Mouse (Mus musculus): ENCODE data around the gene Nrl. TPM values are rescaled to one million over a fixed set of nuclear protein-coding genes. Genes with fewer than 3 reads are reported as not detected.
A peak's percentile ranks its signal among the peaks of the same experiment; 100 is the strongest.

The Nrl gene
- polyA plus RNA-seq, 1 experiment from 2014 or later = not detected

DNA sequence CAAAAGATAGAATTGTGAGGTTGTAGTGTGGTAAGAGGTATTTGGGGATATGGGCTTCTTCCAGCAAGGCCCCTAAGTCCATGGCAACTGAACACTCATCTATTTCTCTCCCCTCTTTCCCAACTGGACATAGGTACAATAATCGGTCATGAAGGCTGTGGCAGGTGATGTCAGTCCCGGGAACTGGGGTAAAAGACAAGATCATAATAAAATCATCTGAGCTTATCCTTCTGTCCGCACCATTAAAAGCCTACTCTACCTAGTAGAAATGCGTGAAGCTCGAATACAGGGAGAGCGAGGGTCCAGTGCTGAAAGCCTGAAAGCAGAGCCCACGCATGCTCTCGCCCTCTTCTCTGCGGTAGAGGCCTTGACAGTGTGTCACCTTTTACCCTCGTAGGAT, 45.2 kb downstream of the Nrl start:
- H3K27ac ChIP-seq (replicated peaks; ENCODE audit: low read depth, low read length) = no peak overlapping the region
- no peak overlapping the region for H3K4me2 ChIP-seq (ENCODE audit: low read length)
- ATAC-seq (ENCODE audit: low FRiP score, low TSS enrichment) (no peak), DNase-seq (no peak)
- H3K4me1 ChIP-seq (ENCODE audit: control insufficient read depth, insufficient read depth, low read length) = no peaks in the 10 kb centered on the region
- no peak overlapping the region for H3K9ac ChIP-seq (replicated peaks; ENCODE audit: low read length)
- no peaks in the 10 kb centered on the region for H3K27me3 ChIP-seq (ENCODE audit: control insufficient read depth, insufficient read depth, low read length)
- no peak overlapping the region for H3K4me3 ChIP-seq (replicated peaks; ENCODE audit: low read depth, low read length)
- WGBS = 96% methylated on average over 10 of the region's 10 CpGs
- H3K36me3 ChIP-seq (ENCODE audit: control insufficient read depth, insufficient read depth, low read length) = no peaks in the 10 kb centered on the region
- H3K9me3 ChIP-seq (ENCODE audit: control insufficient read depth, low read length) = no peaks in the 10 kb centered on the region

- H3K36me3 ChIP-seq (ENCODE audit: control insufficient read depth, insufficient read depth, low read length) = no peaks in the 10 kb centered on the region
- ATAC-seq (ENCODE audit: low FRiP score, low TSS enrichment) (peak; percentile 74), DNase-seq (peak; percentile 86)
- H3K27ac ChIP-seq (replicated peaks; ENCODE audit: low read depth, low read length) = peak within 1 kb of the TSS; percentile 22; the same call in 1 of the 2 replicates
- peak within 1 kb of the TSS; percentile 60 for H3K9ac ChIP-seq (replicated peaks; ENCODE audit: low read length)
- no peaks in the 10 kb centered on the region for H3K9me3 ChIP-seq (ENCODE audit: control insufficient read depth, low read length)
- peak within 1 kb of the TSS; percentile 64 for H3K4me2 ChIP-seq (ENCODE audit: low read length)
- H3K4me1 ChIP-seq (ENCODE audit: control insufficient read depth, insufficient read depth, low read length) = no peaks in the 10 kb centered on the region
- 2% methylated on average over 38 of the region's 38 CpGs for WGBS
- peak within 1 kb of the TSS; percentile 51 for H3K4me3 ChIP-seq (replicated peaks; ENCODE audit: low read depth, low read length)
- H3K27me3 ChIP-seq (ENCODE audit: control insufficient read depth, insufficient read depth, low read length) = no peaks in the 10 kb centered on the region
Observed at GRCm38 (mm10) chr14:55478651-55479599, 45.9 kb downstream of the Nrl start, which contains the start of gene Dhrs4. Dhrs4 (plus strand) TSS chr14:55478758.

DNA sequence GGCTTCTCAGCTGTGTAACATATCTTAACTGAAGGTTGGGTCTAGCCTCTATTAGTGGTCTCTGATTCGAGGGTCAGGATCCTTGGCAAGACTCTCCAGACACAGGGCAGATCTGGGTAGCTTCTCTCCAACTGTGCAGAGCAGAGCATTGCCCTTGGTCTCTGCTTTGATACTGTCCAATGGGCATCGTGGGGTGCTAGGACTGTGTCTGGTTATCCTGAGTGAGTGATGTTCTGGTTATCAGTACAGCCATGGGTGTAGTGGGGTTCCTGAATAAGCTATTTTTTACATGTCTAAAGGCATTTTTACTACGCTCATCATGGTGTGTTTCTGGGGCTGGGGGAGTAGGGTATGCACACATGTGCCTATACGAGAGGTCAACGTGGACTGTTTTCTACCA, 47.0 kb downstream of the Nrl start:
- DNase-seq (no peak), ATAC-seq (ENCODE audit: low FRiP score, low TSS enrichment) (no peak)
- no peak overlapping the region for H3K27ac ChIP-seq (replicated peaks; ENCODE audit: low read depth, low read length)
- no peak overlapping the region for H3K4me2 ChIP-seq (ENCODE audit: low read length)
- no peaks in the 10 kb centered on the region for H3K9me3 ChIP-seq (ENCODE audit: control insufficient read depth, low read length)
- H3K4me1 ChIP-seq (ENCODE audit: control insufficient read depth, insufficient read depth, low read length) = no peaks in the 10 kb centered on the region
- H3K27me3 ChIP-seq (ENCODE audit: control insufficient read depth, insufficient read depth, low read length) = no peaks in the 10 kb centered on the region
- no peak overlapping the region for H3K4me3 ChIP-seq (replicated peaks; ENCODE audit: low read depth, low read length)
- 94% methylated on average over 5 of the region's 5 CpGs for WGBS
- no peak overlapping the region for H3K9ac ChIP-seq (replicated peaks; ENCODE audit: low read length)
- no peaks in the 10 kb centered on the region for H3K36me3 ChIP-seq (ENCODE audit: control insufficient read depth, insufficient read depth, low read length)

GRCm38 (mm10) chr14:55477421-55477820, 47.4 kb downstream of the Nrl start:
- no peaks in the 10 kb centered on the region for H3K9me3 ChIP-seq (ENCODE audit: control insufficient read depth, low read length)
- H3K27me3 ChIP-seq (ENCODE audit: control insufficient read depth, insufficient read depth, low read length) = no peaks in the 10 kb centered on the region
- H3K4me1 ChIP-seq (ENCODE audit: control insufficient read depth, insufficient read depth, low read length) = no peaks in the 10 kb centered on the region
- no peak overlapping the region for H3K9ac ChIP-seq (replicated peaks; ENCODE audit: low read length)
- ATAC-seq (ENCODE audit: low FRiP score, low TSS enrichment) = no peak
- H3K4me2 ChIP-seq (ENCODE audit: low read length) = no peak overlapping the region
- DNase-seq = no peak
- no peak overlapping the region for H3K4me3 ChIP-seq (replicated peaks; ENCODE audit: low read depth, low read length)
- no peak overlapping the region for H3K27ac ChIP-seq (replicated peaks; ENCODE audit: low read depth, low read length)
- H3K36me3 ChIP-seq (ENCODE audit: control insufficient read depth, insufficient read depth, low read length) = no peaks in the 10 kb centered on the region
- WGBS = 97% methylated on average over 1 of the region's 1 CpGs

GRCm38 (mm10) chr14:55475654-55476053, 49.1 kb downstream of the Nrl start:
- Histone ChIP-seq H3K9ac (replicated peaks; ENCODE audit: low read length) (no peak overlapping the region), H3K36me3 (ENCODE audit: control insufficient read depth, insufficient read depth, low read length) (no peaks in the 10 kb centered on the region), H3K9me3 (ENCODE audit: control insufficient read depth, low read length) (no peaks in the 10 kb centered on the region), H3K27ac (replicated peaks; ENCODE audit: low read depth, low read length) (no peak overlapping the region), H3K4me2 (ENCODE audit: low read length) (no peak overlapping the region), H3K4me1 (ENCODE audit: control insufficient read depth, insufficient read depth, low read length) (no peaks in the 10 kb centered on the region), H3K4me3 (replicated peaks; ENCODE audit: low read depth, low read length) (no peak overlapping the region), H3K27me3 (ENCODE audit: control insufficient read depth, insufficient read depth, low read length) (no peaks in the 10 kb centered on the region)
- ATAC-seq (ENCODE audit: low FRiP score, low TSS enrichment) = no peak
- 46% methylated on average over 2 of the region's 2 CpGs for WGBS
- DNase-seq = no peak

DNA sequence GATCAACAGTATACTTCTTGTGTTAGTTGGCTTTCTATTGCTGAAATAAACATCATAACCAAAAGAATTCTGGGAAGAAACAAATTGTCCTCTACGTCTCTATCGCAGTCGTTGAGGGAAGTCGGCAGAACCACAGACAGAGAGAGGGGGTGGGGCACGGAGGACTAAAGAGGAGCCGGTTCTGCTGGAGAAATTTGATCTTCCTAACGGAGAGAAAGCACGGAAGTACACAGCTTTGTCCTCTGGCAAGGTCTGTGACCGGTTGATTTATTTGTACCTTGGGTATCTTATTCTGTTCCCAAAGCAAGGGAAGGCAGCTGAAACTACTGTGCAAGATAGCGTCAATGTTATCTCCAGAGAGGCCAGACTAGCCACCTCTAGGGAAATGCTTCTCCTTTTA, 54.0 kb downstream of the Nrl start:
- no peaks in the 10 kb centered on the region for H3K4me1 ChIP-seq (ENCODE audit: control insufficient read depth, insufficient read depth, low read length)
- no peaks in the 10 kb centered on the region for H3K27me3 ChIP-seq (ENCODE audit: control insufficient read depth, insufficient read depth, low read length)
- H3K27ac ChIP-seq (replicated peaks; ENCODE audit: low read depth, low read length) = no peak overlapping the region
- DNase-seq (no peak), ATAC-seq (ENCODE audit: low FRiP score, low TSS enrichment) (no peak)
- no peaks in the 10 kb centered on the region for H3K36me3 ChIP-seq (ENCODE audit: control insufficient read depth, insufficient read depth, low read length)
- H3K4me3 ChIP-seq (replicated peaks; ENCODE audit: low read depth, low read length) = no peak overlapping the region
- no peak overlapping the region for H3K4me2 ChIP-seq (ENCODE audit: low read length)
- 13% methylated on average over 10 of the region's 10 CpGs for WGBS
- no peaks in the 10 kb centered on the region for H3K9me3 ChIP-seq (ENCODE audit: control insufficient read depth, low read length)
- H3K9ac ChIP-seq (replicated peaks; ENCODE audit: low read length) = no peak overlapping the region

DNA sequence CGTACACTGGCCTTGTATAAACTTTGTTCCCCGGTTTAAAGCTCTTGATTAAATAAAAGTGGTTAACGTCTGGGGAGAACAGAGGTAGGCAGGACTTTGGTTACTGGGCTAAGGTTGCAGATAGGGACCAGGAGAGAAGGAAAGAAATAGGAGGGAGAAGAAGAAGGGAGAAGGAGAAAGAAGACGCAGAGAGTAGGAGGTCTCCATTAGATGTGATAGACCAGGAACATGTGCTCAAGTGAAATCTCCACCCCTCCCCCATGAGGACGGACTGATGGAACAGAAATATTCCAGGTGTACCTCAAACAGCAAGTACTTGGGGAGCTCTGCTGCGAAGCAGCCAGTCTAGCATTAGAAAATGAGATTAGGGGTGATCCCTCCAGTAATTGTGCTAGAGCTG, 55.0 kb downstream of the Nrl start:
- DNase-seq (no peak), ATAC-seq (ENCODE audit: low FRiP score, low TSS enrichment) (no peak)
- H3K27me3 ChIP-seq (ENCODE audit: control insufficient read depth, insufficient read depth, low read length) = no peaks in the 10 kb centered on the region
- H3K27ac ChIP-seq (replicated peaks; ENCODE audit: low read depth, low read length) = no peak overlapping the region
- H3K4me1 ChIP-seq (ENCODE audit: control insufficient read depth, insufficient read depth, low read length) = no peaks in the 10 kb centered on the region
- no peaks in the 10 kb centered on the region for H3K36me3 ChIP-seq (ENCODE audit: control insufficient read depth, insufficient read depth, low read length)
- H3K4me3 ChIP-seq (replicated peaks; ENCODE audit: low read depth, low read length) = no peak overlapping the region
- H3K9me3 ChIP-seq (ENCODE audit: control insufficient read depth, low read length) = no peaks in the 10 kb centered on the region
- 85% methylated on average over 6 of the region's 6 CpGs for WGBS
- H3K4me2 ChIP-seq (ENCODE audit: low read length) = no peak overlapping the region
- H3K9ac ChIP-seq (replicated peaks; ENCODE audit: low read length) = no peak overlapping the region

GRCm38 (mm10) chr14:55469041-55469440, 55.7 kb downstream of the Nrl start:
- no peak for DNase-seq
- 95% methylated on average over 2 of the region's 2 CpGs for WGBS
- no peak for ATAC-seq (ENCODE audit: low FRiP score, low TSS enrichment)
- Histone ChIP-seq H3K27ac (replicated peaks; ENCODE audit: low read depth, low read length) (no peak overlapping the region), H3K9ac (replicated peaks; ENCODE audit: low read length) (no peak overlapping the region), H3K4me1 (ENCODE audit: control insufficient read depth, insufficient read depth, low read length) (no peaks in the 10 kb centered on the region), H3K4me3 (replicated peaks; ENCODE audit: low read depth, low read length) (no peak overlapping the region), H3K9me3 (ENCODE audit: control insufficient read depth, low read length) (no peaks in the 10 kb centered on the region), H3K36me3 (ENCODE audit: control insufficient read depth, insufficient read depth, low read length) (no peaks in the 10 kb centered on the region), H3K27me3 (ENCODE audit: control insufficient read depth, insufficient read depth, low read length) (no peaks in the 10 kb centered on the region), H3K4me2 (ENCODE audit: low read length) (no peak overlapping the region)

Data from midbrain, embryonic 14.5 days (tissue).